8 mouse cellular contexts compared by ENCODE assay signal in the genomic region with DNA sequence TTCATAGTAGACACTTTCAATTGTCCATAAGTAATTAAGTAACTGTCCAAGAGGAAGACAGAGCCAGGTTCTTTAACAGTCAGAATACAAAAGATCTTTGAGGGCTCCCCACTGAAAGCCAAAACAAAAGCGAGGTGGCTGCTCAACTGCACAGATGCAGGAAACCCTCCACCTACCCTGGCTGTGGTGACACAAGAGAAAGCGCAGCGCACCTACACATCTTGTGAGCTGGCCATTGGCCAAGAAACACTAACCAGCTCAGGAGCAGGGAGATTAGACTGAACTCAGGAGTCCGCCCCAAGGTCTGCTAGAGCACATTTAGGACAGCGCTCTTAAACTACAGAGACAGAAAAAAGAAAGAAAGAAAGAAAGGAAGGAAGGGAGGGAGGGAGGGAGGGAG.
DNase-seq lines count a peak whose midpoint lies in the region; ATAC-seq and TF ChIP-seq lines count a peak whose summit lies in the region.

No protein-coding gene starts in this region.

- H3K9ac ChIP-seq in hindbrain, postnatal 0 days (replicated peaks; ENCODE audit: low read length) = no peak overlapping the region
- H3K9ac ChIP-seq in hindbrain, embryonic 16.5 days (ENCODE audit: low read depth, low read length) = no peak overlapping the region
- H3K9ac ChIP-seq in embryonic facial prominence, embryonic 15.5 days = no peak overlapping the region

- DNase-seq in hindbrain, postnatal 0 days (ENCODE audit: low spot score) = peak; percentile 22
- DNase-seq in kidney, adult 2 months = peak; percentile 74
- peak; percentile 14 for DNase-seq in naive thymus-derived CD4-positive, alpha-beta T cell, adult 2 months (ENCODE audit: low read depth)
- no peak for DNase-seq in left cerebral cortex, adult 8-10 months (ENCODE audit: low spot score in 2 of 2)
- DNase-seq in layer of hippocampus, adult 11-12 months (ENCODE audit: low spot score) = no peak
- DNase-seq in layer of hippocampus, postnatal 25 days (ENCODE audit: extremely low spot score in 1 of 2, low spot score in 1 of 2) = no peak

- 39% methylated on average over 5 of the region's 5 CpGs for WGBS in hindbrain, postnatal 0 days
- WGBS in hindbrain, embryonic 16.5 days = 42% methylated on average over 5 of the region's 5 CpGs
- WGBS in embryonic facial prominence, embryonic 15.5 days = 40% methylated on average over 5 of the region's 5 CpGs
- 26% methylated on average over 5 of the region's 5 CpGs for WGBS in kidney, adult 2 months

- H3K27ac ChIP-seq in hindbrain, postnatal 0 days = no peak overlapping the region
- no peak overlapping the region for H3K27ac ChIP-seq in hindbrain, embryonic 16.5 days (ENCODE audit: low read depth, low read length)
- H3K27ac ChIP-seq in embryonic facial prominence, embryonic 15.5 days (replicated peaks) = 0 out of 2 replicates have a peak overlapping the region, but pooled peaks have one; percentile 25
- 0 out of 2 replicates have a peak overlapping the region, but pooled peaks have one; percentile 50 for H3K27ac ChIP-seq in kidney, adult 2 months (ENCODE audit: insufficient read depth, low read depth, low read length)

- no peaks in the 10 kb centered on the region for H3K9me3 ChIP-seq in hindbrain, postnatal 0 days (ENCODE audit: low read length)
- H3K9me3 ChIP-seq in hindbrain, embryonic 16.5 days (ENCODE audit: control insufficient read depth, low read length) = no peaks in the 10 kb centered on the region
- H3K9me3 ChIP-seq in embryonic facial prominence, embryonic 15.5 days (replicated peaks) = no peaks in the 10 kb centered on the region

- H3K36me3 ChIP-seq in hindbrain, postnatal 0 days (ENCODE audit: insufficient read depth, low read length) = no peaks in the 10 kb centered on the region
- H3K36me3 ChIP-seq in hindbrain, embryonic 16.5 days (ENCODE audit: control insufficient read depth, insufficient read depth, low read length) = no peaks in the 10 kb centered on the region
- no peaks in the 10 kb centered on the region for H3K36me3 ChIP-seq in embryonic facial prominence, embryonic 15.5 days
- no peaks in the 10 kb centered on the region for H3K36me3 ChIP-seq in kidney, adult 2 months (ENCODE audit: control insufficient read depth, insufficient read depth, low read length)

- no peaks in the 10 kb centered on the region; the same call in 1 of the 2 replicates for H3K4me1 ChIP-seq in hindbrain, postnatal 0 days (ENCODE audit: insufficient read depth, low read length)
- no peaks in the 10 kb centered on the region; the same call in 1 of the 2 replicates for H3K4me1 ChIP-seq in hindbrain, embryonic 16.5 days (ENCODE audit: control insufficient read depth, insufficient read depth, low read depth, low read length)
- peaks cover 13% of the 10 kb centered on the region for H3K4me1 ChIP-seq in embryonic facial prominence, embryonic 15.5 days
- peaks cover 7% of the 10 kb centered on the region; the same call in 1 of the 2 replicates for H3K4me1 ChIP-seq in kidney, adult 2 months (ENCODE audit: control insufficient read depth, insufficient read depth, low read length)

- no peak for ATAC-seq in hindbrain, postnatal 0 days
- ATAC-seq in hindbrain, embryonic 16.5 days = no peak
- ATAC-seq in embryonic facial prominence, embryonic 15.5 days (ENCODE audit: insufficient number of reproducible peaks, low FRiP score, low TSS enrichment, low read depth) = 0 out of 2 replicates have a peak, but pooled peaks have one; percentile 29

- no peak for TF ChIP-seq POLR2A in kidney, adult 2 months (IDR thresholded peaks at IDR 0.05; ENCODE audit: low read depth, low read length)

- no peak overlapping the region for H3K4me3 ChIP-seq in hindbrain, postnatal 0 days (ENCODE audit: low read length)
- no peak overlapping the region for H3K4me3 ChIP-seq in hindbrain, embryonic 16.5 days (ENCODE audit: low read length)
- no peak overlapping the region for H3K4me3 ChIP-seq in embryonic facial prominence, embryonic 15.5 days (replicated peaks)
- no peak overlapping the region for H3K4me3 ChIP-seq in kidney, adult 2 months (ENCODE audit: insufficient read depth, low read depth, low read length)

- TF ChIP-seq CTCF in hindbrain, postnatal 0 days (IDR thresholded peaks at IDR 0.05; ENCODE audit: low read depth) = no peak
- no peak for TF ChIP-seq CTCF in kidney, adult 2 months (conservative IDR thresholded peaks at IDR 0.05; ENCODE audit: insufficient read depth, insufficient read length, low read depth, low read length)

- H3K27me3 ChIP-seq in hindbrain, postnatal 0 days (ENCODE audit: insufficient read depth, low read length) = no peaks in the 10 kb centered on the region
- H3K27me3 ChIP-seq in hindbrain, embryonic 16.5 days (replicated peaks; ENCODE audit: control insufficient read depth, insufficient read depth, low read length) = no peaks in the 10 kb centered on the region
- no peaks in the 10 kb centered on the region for H3K27me3 ChIP-seq in embryonic facial prominence, embryonic 15.5 days
- H3K27me3 ChIP-seq in kidney, adult 2 months (replicated peaks; ENCODE audit: control insufficient read depth, insufficient read depth, low read length) = no peaks in the 10 kb centered on the region

- H3K4me2 ChIP-seq in hindbrain, postnatal 0 days (ENCODE audit: low read depth, low read length) = no peak overlapping the region
- H3K4me2 ChIP-seq in hindbrain, embryonic 16.5 days (ENCODE audit: low read length) = no peak overlapping the region
- no peak overlapping the region for H3K4me2 ChIP-seq in embryonic facial prominence, embryonic 15.5 days (replicated peaks)

Comparison
In these comparisons a context has a peak if more than half of its experiments do, and no peak if none do; other contexts are left out.
1. DNase-seq: peak in hindbrain, postnatal 0 days (single experiment), kidney, adult 2 months (single experiment) and naive thymus-derived CD4-positive, alpha-beta T cell, adult 2 months (single experiment); none in left cerebral cortex, adult 8-10 months (0 of 2), layer of hippocampus, adult 11-12 months (single experiment) and layer of hippocampus, postnatal 25 days (0 of 2).
2. H3K27ac ChIP-seq: peak in embryonic facial prominence, embryonic 15.5 days (single experiment) and kidney, adult 2 months (single experiment); none in hindbrain, postnatal 0 days (single experiment) and hindbrain, embryonic 16.5 days (single experiment).